Mouse (Mus musculus): ENCODE results near the gene Rspry1.

DNA sequence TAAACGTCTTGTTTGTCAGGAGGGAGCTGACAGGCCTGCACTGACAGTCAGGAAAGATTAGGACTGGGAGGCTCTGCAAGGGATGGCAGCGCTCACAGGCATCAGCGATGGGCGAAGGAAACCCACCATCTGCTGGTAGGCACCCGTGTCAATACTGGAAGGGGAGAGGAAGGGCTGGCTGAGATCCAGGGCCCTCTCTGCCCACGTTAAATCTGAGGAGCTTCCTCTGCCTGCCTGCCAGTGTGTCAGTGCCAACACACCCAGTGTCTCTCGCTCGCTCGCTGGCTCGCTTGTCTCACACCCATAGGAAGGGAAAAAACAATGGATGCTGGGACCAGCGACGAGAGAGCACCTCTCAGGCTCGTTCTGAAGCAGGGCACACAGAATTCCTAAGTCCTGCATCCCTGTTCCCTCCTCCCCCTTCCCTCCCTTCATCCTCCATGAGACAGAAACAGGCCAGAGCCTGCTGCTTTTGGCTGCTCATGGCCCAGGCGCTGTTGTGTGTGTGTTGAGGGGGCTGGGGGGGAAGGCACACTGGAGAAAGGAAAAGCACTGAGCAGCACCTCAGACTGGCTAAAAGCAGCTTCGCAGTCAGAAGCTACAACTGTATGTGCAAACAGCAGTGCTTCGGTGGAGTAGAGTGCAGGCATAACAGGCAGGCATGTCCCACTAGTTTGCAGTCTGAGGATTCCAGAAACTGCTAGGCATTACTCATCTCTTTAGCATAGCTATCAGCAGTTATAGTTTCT, 27.4 kb upstream of the Rspry1 start:
- TF ChIP-seq CTCF (IDR thresholded peaks at IDR 0.05; ENCODE audit: low read depth), result no peak
- no peak for TF ChIP-seq EP300 (optimal IDR thresholded peaks at IDR 0.05)

Data from stomach, postnatal 0 days (tissue).